Mouse (Mus musculus) liver, adult 2 months (tissue): ENCODE results near the gene Dgke. TPM values are rescaled to one million over a fixed set of nuclear protein-coding genes. Genes with fewer than 3 reads are reported as not detected.
A peak's percentile ranks its signal among the peaks of the same experiment; 100 is the strongest.
"Not testable (repeated sequence)": the region's sequence is repeated elsewhere in the genome, so short reads cannot be mapped to it uniquely, and the experiment has no call there.

Source experiments
- DNase-seq: peaks from one replicate; pipeline ENCODE4 v3.0.0-alpha.2; 2011; ENCODE audit warnings: low read depth, low spot score; ENCODE audit errors: extremely low read depth
- H3K27ac ChIP-seq: fragments of 200-500 bp; replicated peaks from 2 replicates; pipeline ENCODE4 v1.5.1; 2012; ENCODE audit warnings: low read depth, mild to moderate bottlenecking, control low read depth, inconsistent platforms, low read length; ENCODE audit not compliant: insufficient read depth
- H3K27me3 ChIP-seq: fragments of 200-500 bp; 2 replicates; pipeline ENCODE4 v1.6.1; 2012; ENCODE audit warnings: mild to moderate bottlenecking, moderate library complexity, low read length, inconsistent platforms; ENCODE audit not compliant: control insufficient read depth, insufficient read depth
- H3K36me3 ChIP-seq: fragments of 200-500 bp; 2 replicates; pipeline ENCODE4 v1.6.1; 2012; ENCODE audit warnings: low read length, inconsistent platforms; ENCODE audit not compliant: control insufficient read depth, insufficient read depth
- H3K4me1 ChIP-seq: fragments of 200-500 bp; 2 replicates; pipeline ENCODE4 v1.6.1; 2011; ENCODE audit warnings: low read length; ENCODE audit not compliant: control insufficient read depth, insufficient read depth
- H3K4me3 ChIP-seq: fragments of 200-500 bp; 2 replicates; pipeline ENCODE4 v1.5.1; 2011; ENCODE audit warnings: low read depth, mild to moderate bottlenecking, control low read depth, low read length, moderate library complexity; ENCODE audit not compliant: insufficient read depth
- H3K79me2 ChIP-seq: fragments of 200-500 bp; 2 replicates; pipeline ENCODE4 v1.6.1; 2012; ENCODE audit warnings: inconsistent platforms, mild to moderate bottlenecking, low read length, moderate library complexity; ENCODE audit not compliant: control insufficient read depth, insufficient read depth
- H3K9ac ChIP-seq: fragments of 200-500 bp; 2 replicates; pipeline ENCODE4 v1.6.1; 2012; ENCODE audit warnings: low read depth, mild to moderate bottlenecking, control low read depth, inconsistent platforms, low read length
- CTCF ChIP-seq: fragments of 200-500 bp; IDR thresholded peaks from 2 replicates; pipeline ENCODE4 v1.5.1; 2011; ENCODE audit warnings: low read depth, low read length, control low read depth
- POLR2A ChIP-seq: fragments of 200-500 bp; IDR thresholded peaks from 2 replicates; pipeline ENCODE4 v1.6.1; 2011; ENCODE audit warnings: low read length, control low read depth; ENCODE audit not compliant: insufficient read depth; ENCODE audit errors: extremely low read depth
- WGBS: fragments of 180-500 bp; shearing (Covaris S2); methylation state at CpG from one replicate; pipeline ENCODE4 v1.1.7; 2018; 5-methylcytosine and 5-hydroxymethylcytosine counted together
- polyA plus RNA-seq: library from polyadenylated mRNA; depleted of rRNA; stranded (reverse); fragments of >200 nt; gene quantifications from 2 replicates; pipeline ENCODE4 v1.2.3, GENCODE M21; 2012
- total RNA-seq: library from RNA; depleted of rRNA; stranded (reverse); fragments of >200 nt; gene quantifications from 2 replicates; pipeline ENCODE4 v1.2.3, GENCODE M21; 2014

The Dgke gene
- total and polyA plus RNA-seq, 2 experiments, result 0.69 to 0.74 TPM

- 0% methylated on average over 9 of the region's 9 CpGs for WGBS
- H3K27ac ChIP-seq, result no peak overlapping the region
- TF ChIP-seq CTCF, result peak; percentile 98
- TF ChIP-seq POLR2A, result no peak
- peak; percentile 26 for DNase-seq
- no peaks in the 10 kb centered on the region for H3K4me1 ChIP-seq
- H3K27me3 ChIP-seq, result no peaks in the 10 kb centered on the region
- no peak overlapping the region for H3K4me3 ChIP-seq
- H3K36me3 ChIP-seq, result no peaks in the 10 kb centered on the region
- no peaks in the 10 kb centered on the region for H3K79me2 ChIP-seq
- H3K9ac ChIP-seq, result no peak overlapping the region
Observed at GRCm38 (mm10) chr11:89100403-89100802, 33.8 kb upstream of the Dgke start.

GRCm38 (mm10) chr11:89098930-89099329, 32.3 kb upstream of the Dgke start:
- Histone ChIP-seq H3K4me1 (no peaks in the 10 kb centered on the region), H3K79me2 (no peaks in the 10 kb centered on the region), H3K36me3 (no peaks in the 10 kb centered on the region), H3K27me3 (no peaks in the 10 kb centered on the region), H3K9ac (no peak overlapping the region), H3K4me3 (no peak overlapping the region), H3K27ac (no peak overlapping the region)
- DNase-seq, result no peak
- 80% methylated on average over 5 of the region's 6 CpGs for WGBS
- no peak for TF ChIP-seq POLR2A

GRCm38 (mm10) chr11:89098083-89098835, 31.6 kb upstream of the Dgke start:
- 79% methylated on average over 17 of the region's 17 CpGs for WGBS
- H3K4me3 ChIP-seq, result no peak overlapping the region
- no peak for DNase-seq
- no peaks in the 10 kb centered on the region for H3K79me2 ChIP-seq
- no peaks in the 10 kb centered on the region for H3K4me1 ChIP-seq
- H3K36me3 ChIP-seq, result no peaks in the 10 kb centered on the region
- TF ChIP-seq CTCF (no peak), POLR2A (no peak)
- no peak overlapping the region for H3K9ac ChIP-seq
- no peak overlapping the region for H3K27ac ChIP-seq
- H3K27me3 ChIP-seq, result no peaks in the 10 kb centered on the region

- H3K27ac ChIP-seq, H3K4me1 ChIP-seq, H3K9ac ChIP-seq, H3K27me3 ChIP-seq, H3K79me2 ChIP-seq, DNase-seq, H3K4me3 ChIP-seq, H3K36me3 ChIP-seq: not testable (repeated sequence)
- WGBS, result 91% methylated on average over 10 of the region's 10 CpGs
Observed at GRCm38 (mm10) chr11:89097292-89097691, 30.6 kb upstream of the Dgke start.

GRCm38 (mm10) chr11:89095306-89095705, 28.7 kb upstream of the Dgke start:
- Histone ChIP-seq H3K36me3 (no peaks in the 10 kb centered on the region), H3K9ac (no peak overlapping the region), H3K79me2 (no peaks in the 10 kb centered on the region), H3K4me1 (no peaks in the 10 kb centered on the region), H3K4me3 (no peak overlapping the region), H3K27ac (no peak overlapping the region), H3K27me3 (no peaks in the 10 kb centered on the region)
- TF ChIP-seq CTCF (no peak), POLR2A (no peak)
- 91% methylated on average over 3 of the region's 3 CpGs for WGBS
- no peak for DNase-seq

- DNase-seq, result peak; percentile 40
- TF ChIP-seq CTCF, result no peak
- no peak for TF ChIP-seq POLR2A
- 60% methylated on average over 9 of the region's 9 CpGs for WGBS
- no peak overlapping the region for H3K4me3 ChIP-seq
- no peaks in the 10 kb centered on the region for H3K27me3 ChIP-seq
- no peak overlapping the region for H3K27ac ChIP-seq
- H3K4me1 ChIP-seq, result no peaks in the 10 kb centered on the region
- H3K36me3 ChIP-seq, result no peaks in the 10 kb centered on the region
- no peaks in the 10 kb centered on the region for H3K79me2 ChIP-seq
- H3K9ac ChIP-seq, result no peak overlapping the region
Observed at GRCm38 (mm10) chr11:89092714-89093113, 26.1 kb upstream of the Dgke start.

GRCm38 (mm10) chr11:89090359-89090758, 23.7 kb upstream of the Dgke start:
- 91% methylated on average over 6 of the region's 7 CpGs for WGBS
- not testable (repeated sequence) for H3K4me3 ChIP-seq, DNase-seq, H3K27ac ChIP-seq, H3K9ac ChIP-seq, H3K36me3 ChIP-seq, H3K79me2 ChIP-seq, H3K4me1 ChIP-seq, H3K27me3 ChIP-seq
